Mouse (Mus musculus): ENCODE data around the gene Kif1b. TPM values are rescaled to one million over a fixed set of nuclear protein-coding genes. Genes with fewer than 3 reads are reported as not detected.

Gene Kif1b
- polyA plus RNA-seq (2015; fragmentation: Nextera tagmentation; extraction: Ambion mirVana) = 49.2 and 50.2 TPM in 2 replicates

GRCm38 (mm10) chr4:149307596-149308490 lies at the start of gene Kif1b:
TSS of gene Kif1b (minus strand) at chr4:149307693.
- Histone ChIP-seq H3K36me3 (no peaks in the 10 kb centered on the region), H3K4me2 (replicated peaks) (peak within 1 kb of the TSS; percentile 81), H3K9me3 (no peaks in the 10 kb centered on the region), H3K4me3 (peak within 1 kb of the TSS; percentile 97), H3K27ac (peak within 1 kb of the TSS; percentile 95), H3K4me1 (peaks cover 29% of the 10 kb centered on the region), H3K27me3 (no peaks in the 10 kb centered on the region), H3K9ac (peak within 1 kb of the TSS; percentile 98)
- under 1% methylated on average over 75 of the region's 79 CpGs for WGBS
- peak; percentile 97 for ATAC-seq (ENCODE audit: low FRiP score, low read depth)

- Histone ChIP-seq H3K9me3 (no peaks in the 10 kb centered on the region), H3K36me3 (peaks cover 96% of the 10 kb centered on the region), H3K4me3 (no peak overlapping the region), H3K4me1 (no peaks in the 10 kb centered on the region), H3K27ac (no peak overlapping the region), H3K4me2 (replicated peaks) (no peak overlapping the region), H3K9ac (no peak overlapping the region), H3K27me3 (no peaks in the 10 kb centered on the region)
- WGBS = 97% methylated on average over 8 of the region's 8 CpGs
- ATAC-seq (ENCODE audit: low FRiP score, low read depth) = no peak
Observed at GRCm38 (mm10) chr4:149354671-149355070, 47.2 kb upstream of the Kif1b start.

- H3K4me3 ChIP-seq = no peak overlapping the region
- no peak overlapping the region for H3K4me2 ChIP-seq (replicated peaks)
- no peaks in the 10 kb centered on the region for H3K9me3 ChIP-seq
- H3K9ac ChIP-seq = no peak overlapping the region
- H3K27ac ChIP-seq = no peak overlapping the region
- ATAC-seq (ENCODE audit: low FRiP score, low read depth) = no peak
- H3K27me3 ChIP-seq = no peaks in the 10 kb centered on the region
- WGBS = 92% methylated on average over 8 of the region's 8 CpGs
- no peaks in the 10 kb centered on the region for H3K4me1 ChIP-seq
- H3K36me3 ChIP-seq = peaks cover 91% of the 10 kb centered on the region
Observed at GRCm38 (mm10) chr4:149351596-149352150, 44.2 kb upstream of the Kif1b start.

DNA sequence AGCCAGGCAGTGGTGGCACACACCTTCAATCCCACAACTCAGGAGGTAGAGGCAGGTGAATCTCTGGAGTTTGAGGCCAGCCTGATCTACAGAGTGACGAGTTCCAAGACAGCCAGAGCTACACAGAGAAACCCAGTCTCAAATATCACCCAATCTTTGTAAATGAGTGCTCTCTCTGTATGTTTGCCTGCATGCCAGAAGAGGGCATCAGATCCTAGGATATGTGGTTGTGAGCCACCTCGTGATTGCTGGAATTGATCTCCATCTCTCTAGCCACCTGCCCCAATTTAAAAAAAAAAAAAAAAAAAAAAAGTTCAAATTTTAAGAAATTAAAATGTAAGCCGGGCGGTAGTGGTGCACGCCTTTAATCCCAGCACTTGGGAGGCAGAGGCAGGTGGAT lies 41.5 kb upstream of the Kif1b start:
- H3K27ac ChIP-seq = no peak overlapping the region
- H3K9me3 ChIP-seq = no peaks in the 10 kb centered on the region
- 83% methylated on average over 5 of the region's 5 CpGs for WGBS
- H3K36me3 ChIP-seq = peaks cover 92% of the 10 kb centered on the region
- no peak overlapping the region for H3K4me3 ChIP-seq
- no peaks in the 10 kb centered on the region for H3K27me3 ChIP-seq
- H3K4me2 ChIP-seq (replicated peaks) = no peak overlapping the region
- no peak overlapping the region for H3K9ac ChIP-seq
- no peaks in the 10 kb centered on the region for H3K4me1 ChIP-seq
- ATAC-seq (ENCODE audit: low FRiP score, low read depth) = no peak

GRCm38 (mm10) chr4:149345873-149346272 lies 38.4 kb upstream of the Kif1b start:
- Histone ChIP-seq H3K9me3 (no peaks in the 10 kb centered on the region), H3K4me1 (no peaks in the 10 kb centered on the region), H3K4me3 (no peak overlapping the region), H3K9ac (no peak overlapping the region), H3K27me3 (no peaks in the 10 kb centered on the region), H3K27ac (no peak overlapping the region), H3K4me2 (replicated peaks) (no peak overlapping the region), H3K36me3 (peaks cover 93% of the 10 kb centered on the region)
- 76% methylated on average over 5 of the region's 5 CpGs for WGBS
- ATAC-seq (ENCODE audit: low FRiP score, low read depth) = peak; percentile 54; the same call in 1 of the 2 replicates

- no peak overlapping the region for H3K4me2 ChIP-seq (replicated peaks)
- H3K9me3 ChIP-seq = no peaks in the 10 kb centered on the region
- no peak for ATAC-seq (ENCODE audit: low FRiP score, low read depth)
- H3K36me3 ChIP-seq = peaks cover 93% of the 10 kb centered on the region
- 87% methylated on average over 8 of the region's 8 CpGs for WGBS
- no peaks in the 10 kb centered on the region for H3K27me3 ChIP-seq
- no peak overlapping the region for H3K27ac ChIP-seq
- no peak overlapping the region for H3K9ac ChIP-seq
- no peaks in the 10 kb centered on the region for H3K4me1 ChIP-seq
- H3K4me3 ChIP-seq = no peak overlapping the region
Observed at GRCm38 (mm10) chr4:149344311-149344710, 36.8 kb upstream of the Kif1b start.

DNA sequence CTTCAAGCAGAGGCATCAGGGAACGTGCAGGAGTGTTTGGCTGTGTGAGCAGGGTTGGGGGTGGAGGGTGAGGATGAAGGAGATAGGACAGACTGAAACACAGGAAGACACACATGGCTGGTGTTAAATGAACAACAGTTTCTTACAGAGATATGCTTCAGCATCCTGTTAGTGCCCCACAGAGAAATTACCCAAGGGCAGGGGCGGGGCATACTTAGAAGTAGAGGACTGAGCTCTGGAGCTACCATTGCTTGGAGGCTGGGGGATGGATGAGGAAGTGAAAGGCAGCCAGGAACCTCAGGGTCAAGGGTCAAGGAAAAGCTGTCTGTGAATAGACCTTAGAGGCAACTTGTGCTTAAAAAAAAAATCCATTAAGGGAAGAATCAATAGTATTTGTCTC lies 33.2 kb upstream of the Kif1b start:
- ATAC-seq (ENCODE audit: low FRiP score, low read depth) = no peak
- H3K9me3 ChIP-seq = no peaks in the 10 kb centered on the region
- WGBS = 60% methylated on average over 2 of the region's 2 CpGs
- no peaks in the 10 kb centered on the region for H3K27me3 ChIP-seq
- H3K4me2 ChIP-seq (replicated peaks) = no peak overlapping the region
- peaks cover 98% of the 10 kb centered on the region for H3K36me3 ChIP-seq
- H3K4me1 ChIP-seq = no peaks in the 10 kb centered on the region
- H3K27ac ChIP-seq = peak overlapping the region; percentile 15; the same call in 1 of the 2 replicates
- no peak overlapping the region for H3K9ac ChIP-seq
- no peak overlapping the region for H3K4me3 ChIP-seq

GRCm38 (mm10) chr4:149339426-149340214 lies 32.1 kb upstream of the Kif1b start:
- no peaks in the 10 kb centered on the region for H3K27me3 ChIP-seq
- H3K4me3 ChIP-seq = no peak overlapping the region
- H3K4me1 ChIP-seq = no peaks in the 10 kb centered on the region
- H3K9ac ChIP-seq = no peak overlapping the region
- WGBS = 80% methylated on average over 5 of the region's 5 CpGs
- no peak overlapping the region for H3K4me2 ChIP-seq (replicated peaks)
- no peaks in the 10 kb centered on the region for H3K9me3 ChIP-seq
- H3K36me3 ChIP-seq = peaks cover 98% of the 10 kb centered on the region
- ATAC-seq (ENCODE audit: low FRiP score, low read depth) = no peak
- no peak overlapping the region for H3K27ac ChIP-seq

DNA sequence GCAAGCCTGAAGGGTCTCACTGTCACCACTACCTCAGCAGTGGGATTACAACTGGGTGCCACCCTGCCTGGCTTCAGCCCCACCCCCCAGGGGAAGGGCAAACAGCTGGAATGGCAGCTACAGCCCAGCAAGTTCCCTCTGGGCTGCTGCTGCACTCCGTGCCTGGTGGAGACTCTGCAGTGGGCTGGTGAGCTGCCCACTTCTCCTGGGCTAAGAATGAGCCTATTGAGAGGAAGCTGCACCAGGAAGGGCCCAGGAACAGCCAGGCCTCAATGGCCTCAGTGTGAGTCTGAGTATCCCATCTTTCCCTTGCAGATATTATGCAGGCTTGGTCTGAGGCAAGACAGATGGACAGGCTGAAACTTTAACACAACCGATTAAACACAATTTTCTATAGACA lies 30.6 kb upstream of the Kif1b start:
- ATAC-seq (ENCODE audit: low FRiP score, low read depth) = no peak
- 81% methylated on average over 2 of the region's 2 CpGs for WGBS
- Histone ChIP-seq H3K4me3 (no peak overlapping the region), H3K27me3 (no peaks in the 10 kb centered on the region), H3K9me3 (no peaks in the 10 kb centered on the region), H3K4me1 (no peaks in the 10 kb centered on the region), H3K36me3 (peaks cover 98% of the 10 kb centered on the region), H3K4me2 (replicated peaks) (no peak overlapping the region), H3K9ac (no peak overlapping the region), H3K27ac (no peak overlapping the region)

DNA sequence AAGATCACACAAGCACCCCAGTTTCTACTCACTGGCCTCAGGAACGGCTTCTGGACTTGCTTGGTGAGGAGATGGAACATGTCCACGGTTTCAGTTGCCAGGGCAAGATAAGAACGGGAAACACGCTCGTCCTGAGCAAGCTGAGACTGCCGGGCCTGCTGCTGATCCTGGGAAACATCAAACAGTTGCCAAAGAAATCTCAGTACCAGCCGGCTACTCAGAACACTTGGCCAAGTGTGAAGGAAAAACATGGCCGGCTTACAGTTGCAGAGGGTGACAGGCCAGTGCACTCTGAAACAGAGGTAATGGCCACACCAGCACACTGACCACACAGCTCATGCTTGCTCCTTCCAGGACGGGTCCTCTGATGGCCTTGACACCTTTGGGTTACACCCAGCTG lies 29.9 kb upstream of the Kif1b start:
- no peak for ATAC-seq (ENCODE audit: low FRiP score, low read depth)
- H3K9me3 ChIP-seq = no peaks in the 10 kb centered on the region
- H3K27ac ChIP-seq = no peak overlapping the region
- no peaks in the 10 kb centered on the region for H3K4me1 ChIP-seq
- no peaks in the 10 kb centered on the region for H3K27me3 ChIP-seq
- H3K36me3 ChIP-seq = peaks cover 98% of the 10 kb centered on the region
- 85% methylated on average over 9 of the region's 9 CpGs for WGBS
- no peak overlapping the region for H3K9ac ChIP-seq
- no peak overlapping the region for H3K4me2 ChIP-seq (replicated peaks)
- H3K4me3 ChIP-seq = no peak overlapping the region

DNA sequence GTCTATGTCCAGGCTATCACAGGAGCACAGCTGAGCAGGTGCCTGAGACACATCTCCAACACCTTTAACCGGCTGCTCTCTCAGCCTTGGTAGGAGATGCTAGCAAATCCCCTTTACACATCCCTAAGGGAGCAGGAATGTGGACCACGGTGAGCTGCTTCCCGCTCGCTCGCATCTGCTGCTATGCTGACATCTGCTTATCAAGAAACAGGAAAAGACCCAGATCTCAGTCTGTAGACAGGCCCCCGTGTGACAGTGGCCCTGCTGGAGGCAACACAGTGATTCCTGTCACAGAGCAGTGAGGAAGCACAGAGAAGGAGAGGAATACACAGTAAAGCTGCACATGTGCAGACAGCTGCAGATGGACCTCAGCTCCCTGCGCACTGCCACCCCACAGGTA lies 28.8 kb upstream of the Kif1b start:
- Histone ChIP-seq H3K27me3 (no peaks in the 10 kb centered on the region), H3K4me1 (no peaks in the 10 kb centered on the region), H3K36me3 (peaks cover 98% of the 10 kb centered on the region), H3K27ac (no peak overlapping the region), H3K9me3 (no peaks in the 10 kb centered on the region), H3K9ac (no peak overlapping the region), H3K4me3 (no peak overlapping the region), H3K4me2 (replicated peaks) (no peak overlapping the region)
- ATAC-seq (ENCODE audit: low FRiP score, low read depth) = no peak
- 92% methylated on average over 7 of the region's 7 CpGs for WGBS

GRCm38 (mm10) chr4:149334881-149335280 lies 27.4 kb upstream of the Kif1b start:
- Histone ChIP-seq H3K27me3 (no peaks in the 10 kb centered on the region), H3K9me3 (no peaks in the 10 kb centered on the region), H3K4me3 (no peak overlapping the region), H3K36me3 (peaks cover 98% of the 10 kb centered on the region), H3K27ac (no peak overlapping the region), H3K9ac (no peak overlapping the region), H3K4me1 (no peaks in the 10 kb centered on the region), H3K4me2 (replicated peaks) (no peak overlapping the region)
- ATAC-seq (ENCODE audit: low FRiP score, low read depth) = no peak
- 96% methylated on average over 11 of the region's 11 CpGs for WGBS

All from limb, embryonic 13.5 days (tissue).